Mouse (Mus musculus): ENCODE measurements around the gene Gnrhr. TPM values are rescaled to one million over a fixed set of nuclear protein-coding genes. Genes with fewer than 3 reads are reported as not detected.

Gene Gnrhr
- not detected for total RNA-seq (2023)

GRCm38 (mm10) chr5:86197801-86198200, at the start of gene Gnrhr:
Gene Gnrhr (minus strand): TSS chr5:86197901.

GRCm38 (mm10) chr5:86172449-86173161, 25.1 kb downstream of the Gnrhr start, which contains the start of gene Uba6:
Gene Uba6 (minus strand): TSS chr5:86172803.

Other genes with a start within 250 kb of the Gnrhr start
- 10 to 100 TPM in 1 of 2 experiments, 1 to 10 TPM in 1; 9.7 to 12.1 TPM for gene Cenpc1, start 132.3 kb downstream of the Gnrhr start, total RNA-seq (2023)
- gene Stap1, start 126.2 kb downstream of the Gnrhr start, total RNA-seq (2023), result 10 to 100 TPM; 90.8 to 92.3 TPM
- gene Uba6, start 25.1 kb downstream of the Gnrhr start, total RNA-seq (2023), result 10 to 100 TPM; 17.8 TPM
- not detected for gene Tmprss11c, start 91.4 kb upstream of the Gnrhr start, total RNA-seq (2023)
- not detected for gene Tmprss11d, start 175.5 kb upstream of the Gnrhr start, total RNA-seq (2023)

All from monocyte, adult 59 days (primary cell).